Mouse (Mus musculus) testis, adult 2 months (tissue): ENCODE data around the gene Cdh23. TPM values are rescaled to one million over a fixed set of nuclear protein-coding genes. Genes with fewer than 3 reads are reported as not detected.

Source experiments
- H3K27ac ChIP-seq: fragments of 200-500 bp; 2 replicates; pipeline ENCODE4 v1.5.1; 2012; ENCODE audit warnings: low read depth, low read length; ENCODE audit not compliant: control insufficient read depth, insufficient read depth
- H3K27me3 ChIP-seq: fragments of 200-500 bp; 2 replicates; pipeline ENCODE4 v1.6.1; 2012; ENCODE audit warnings: mild to moderate bottlenecking, low read length, moderate library complexity; ENCODE audit not compliant: control insufficient read depth, insufficient read depth
- H3K36me3 ChIP-seq: fragments of 200-500 bp; 2 replicates; pipeline ENCODE4 v1.6.1; 2012; ENCODE audit warnings: mild to moderate bottlenecking, low read length; ENCODE audit not compliant: control insufficient read depth, insufficient read depth
- H3K4me1 ChIP-seq: fragments of 200-500 bp; 2 replicates; pipeline ENCODE4 v1.6.1; 2012; ENCODE audit warnings: low read length; ENCODE audit not compliant: control insufficient read depth, insufficient read depth
- H3K4me3 ChIP-seq: fragments of 200-500 bp; 2 replicates; pipeline ENCODE4 v1.5.1; 2012; ENCODE audit warnings: low read depth, mild to moderate bottlenecking, low read length, moderate library complexity, mixed read lengths; ENCODE audit not compliant: control insufficient read depth
- CTCF ChIP-seq: fragments of 200-500 bp; IDR thresholded peaks from 2 replicates; pipeline ENCODE4 v1.5.1; 2012; ENCODE audit warnings: low read depth, mild to moderate bottlenecking, inconsistent platforms, low read length, moderate library complexity; ENCODE audit not compliant: control insufficient read depth, insufficient read depth, insufficient replicate concordance
- POLR2A ChIP-seq: fragments of 200-500 bp; IDR thresholded peaks from 2 replicates; pipeline ENCODE4 v1.6.1; 2012; ENCODE audit warnings: low read depth, mild to moderate bottlenecking, inconsistent platforms, low read length, moderate library complexity; ENCODE audit not compliant: control insufficient read depth
- polyA plus RNA-seq: library from polyadenylated mRNA; depleted of rRNA; stranded (reverse); fragments of >200 nt; gene quantifications from 2 replicates; pipeline ENCODE4 v1.2.3, GENCODE M21; 2012

Gene Cdh23
- polyA plus RNA-seq, 1 experiment, result 34.4 TPM

DNA sequence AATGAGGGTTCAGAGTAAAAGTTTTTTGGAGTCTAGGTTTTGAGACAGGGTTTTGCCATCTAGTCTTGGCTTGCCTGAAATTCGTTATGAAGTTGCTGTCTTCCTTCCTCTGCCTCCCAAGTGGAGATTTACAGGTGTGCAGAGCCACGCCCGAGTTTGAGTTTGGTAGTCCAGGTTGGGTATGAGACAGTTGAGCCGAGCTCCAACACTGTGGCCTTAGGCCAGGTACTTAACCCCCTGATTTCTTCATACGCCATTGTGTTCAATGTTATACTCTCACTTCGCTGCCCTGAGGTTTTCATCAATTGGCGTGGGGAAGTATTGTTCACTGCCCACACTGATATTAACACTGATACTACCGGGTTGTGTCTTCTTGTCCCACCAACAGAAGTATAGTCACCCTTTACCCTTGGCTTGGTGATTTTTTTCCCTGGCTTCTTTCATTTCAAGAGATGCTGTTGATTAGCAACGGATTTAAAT is 414.7 kb downstream of the Cdh23 start:
- no peak overlapping the region for H3K4me3 ChIP-seq
- peaks cover 5% of the 10 kb centered on the region for H3K4me1 ChIP-seq

DNA sequence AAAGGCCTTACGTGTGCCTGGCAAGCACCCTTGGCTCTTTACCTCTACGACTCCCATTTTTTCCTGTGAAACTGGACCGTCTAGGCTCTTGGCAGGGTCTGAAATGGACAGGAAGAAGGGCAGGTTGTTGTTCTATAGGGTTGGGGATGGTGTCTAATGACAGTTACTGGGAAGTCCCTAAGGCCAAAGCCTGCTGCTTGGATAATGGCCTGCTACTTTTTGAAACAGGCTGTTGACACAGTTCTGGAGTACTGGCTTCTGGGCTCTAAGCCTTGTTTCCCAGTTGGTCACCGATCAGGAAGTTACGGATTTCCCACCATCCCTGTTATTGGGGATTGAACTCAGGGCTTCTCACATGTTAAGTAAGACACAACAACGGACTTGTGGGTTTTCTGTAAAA is 415.9 kb downstream of the Cdh23 start:
- Histone ChIP-seq H3K36me3 (no peaks in the 10 kb centered on the region), H3K27me3 (no peaks in the 10 kb centered on the region), H3K27ac (no peak overlapping the region), H3K4me3 (no peak overlapping the region), H3K4me1 (peaks cover 5% of the 10 kb centered on the region; the same call in 1 of the 2 replicates)
- TF ChIP-seq CTCF (no peak), POLR2A (no peak)

More for the DNA sequence above, 414.7 kb downstream of the Cdh23 start:
- Histone ChIP-seq H3K27ac (no peak overlapping the region), H3K27me3 (no peaks in the 10 kb centered on the region), H3K36me3 (no peaks in the 10 kb centered on the region)
- no peak for TF ChIP-seq POLR2A
- no peak for TF ChIP-seq CTCF

DNA sequence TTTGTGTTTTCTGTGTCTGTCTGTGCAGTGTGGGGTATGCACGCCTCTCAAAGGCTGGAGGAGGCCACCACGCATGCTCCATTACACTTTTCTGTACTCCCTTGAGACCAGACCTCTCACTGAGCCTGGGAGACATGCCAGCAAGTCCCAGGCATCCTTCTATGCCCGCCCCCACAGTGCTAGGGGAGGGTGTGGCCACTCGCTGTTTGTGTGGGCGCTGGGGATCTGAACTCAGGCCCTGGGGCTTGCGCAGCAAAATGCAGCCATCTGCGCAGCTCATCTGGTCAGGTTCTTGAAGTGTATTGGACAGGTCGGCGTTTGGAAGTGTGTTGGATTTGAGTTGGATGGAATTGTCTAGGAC is 416.4 kb downstream of the Cdh23 start:
- Histone ChIP-seq H3K4me1 (0 out of 2 replicates have a peak, but pooled peaks cover 2% of the 10 kb centered on the region), H3K27me3 (no peaks in the 10 kb centered on the region), H3K4me3 (no peak overlapping the region), H3K27ac (no peak overlapping the region), H3K36me3 (no peaks in the 10 kb centered on the region)
- TF ChIP-seq POLR2A (no peak), CTCF (no peak)

DNA sequence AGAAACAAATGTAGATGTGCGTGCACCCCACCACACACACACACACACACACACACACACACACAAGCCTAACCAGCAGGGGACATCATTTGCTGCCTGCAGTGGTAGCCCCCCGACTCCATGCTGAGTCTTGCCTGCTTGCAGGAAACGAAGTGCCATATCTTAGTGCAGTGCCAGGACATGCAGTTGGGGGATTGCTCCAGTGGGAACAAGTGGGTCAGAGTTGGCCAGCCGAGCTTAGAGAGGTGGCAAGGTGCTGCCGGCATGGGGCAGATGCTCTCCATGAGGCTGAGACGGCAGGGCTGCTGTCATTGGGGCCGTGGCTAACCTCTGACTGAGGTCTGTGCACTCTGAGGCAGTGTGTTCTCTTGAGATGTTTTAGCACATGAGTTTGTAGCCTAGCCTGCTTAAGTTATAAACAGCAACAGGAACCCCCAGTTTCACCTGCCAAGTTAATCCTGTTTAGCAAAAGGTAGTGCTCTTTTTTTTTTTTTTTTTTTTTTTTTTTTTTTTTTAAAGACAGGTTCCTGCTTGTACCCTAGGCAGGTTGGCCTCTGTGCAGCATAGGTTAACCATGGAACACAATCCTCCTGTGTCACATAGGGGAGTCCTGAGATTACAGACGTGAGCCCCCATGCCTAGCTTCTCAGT is 416.9 kb downstream of the Cdh23 start:
- 0 out of 2 replicates have a peak, but pooled peaks cover 2% of the 10 kb centered on the region for H3K4me1 ChIP-seq
- H3K36me3 ChIP-seq, result no peaks in the 10 kb centered on the region
- H3K4me3 ChIP-seq, result no peak overlapping the region
- no peak for TF ChIP-seq CTCF
- TF ChIP-seq POLR2A, result no peak
- peak overlapping the region; percentile 19; the same call in 1 of the 2 replicates for H3K27ac ChIP-seq
- H3K27me3 ChIP-seq, result no peaks in the 10 kb centered on the region

DNA sequence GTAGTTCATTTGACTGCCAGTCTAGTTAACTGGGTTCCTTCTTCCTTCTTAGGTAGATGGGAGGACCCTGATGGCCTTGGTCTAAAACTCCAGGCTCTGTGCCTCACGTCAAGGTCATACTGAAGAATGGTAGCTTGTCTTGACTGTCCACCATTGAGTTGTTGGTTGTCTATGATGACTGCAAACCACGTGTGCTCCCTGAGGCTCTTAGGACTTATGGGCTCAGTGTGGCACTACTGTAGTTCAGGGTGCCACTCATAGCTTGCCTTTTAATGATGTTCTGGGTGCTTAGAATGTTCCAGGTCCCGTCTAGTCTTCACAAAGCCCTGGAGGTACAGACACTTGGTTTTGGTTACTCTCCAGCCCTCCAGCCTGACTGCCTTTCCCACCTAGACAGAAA is 417.5 kb downstream of the Cdh23 start:
- Histone ChIP-seq H3K4me3 (no peak overlapping the region), H3K27ac (peak overlapping the region; percentile 19; the same call in 1 of the 2 replicates), H3K36me3 (no peaks in the 10 kb centered on the region), H3K4me1 (0 out of 2 replicates have a peak, but pooled peaks cover 2% of the 10 kb centered on the region), H3K27me3 (no peaks in the 10 kb centered on the region)
- TF ChIP-seq CTCF (no peak), POLR2A (no peak)

DNA sequence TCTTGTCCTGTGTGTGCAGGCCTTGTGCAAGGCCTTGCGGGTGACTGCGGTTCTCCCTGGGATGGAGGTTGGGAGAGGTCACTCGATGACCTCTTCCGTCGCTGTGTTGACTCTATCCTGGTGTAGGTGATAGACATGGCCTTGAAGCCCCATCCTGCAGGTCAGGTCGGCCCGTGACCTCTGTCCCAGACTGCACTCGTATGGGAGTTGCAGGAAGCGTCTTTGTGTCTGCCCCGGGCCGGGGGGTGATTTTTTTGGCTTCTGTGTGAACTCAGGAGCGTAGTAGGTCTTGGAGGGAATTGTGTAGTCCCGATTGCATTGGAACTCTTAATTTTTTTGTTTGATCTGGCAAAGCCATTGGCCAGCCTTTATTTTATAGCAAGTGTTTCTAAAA is 418.3 kb downstream of the Cdh23 start:
- Histone ChIP-seq H3K27ac (peak overlapping the region; percentile 84), H3K4me1 (0 out of 2 replicates have a peak, but pooled peaks cover 2% of the 10 kb centered on the region), H3K36me3 (no peaks in the 10 kb centered on the region)

DNA sequence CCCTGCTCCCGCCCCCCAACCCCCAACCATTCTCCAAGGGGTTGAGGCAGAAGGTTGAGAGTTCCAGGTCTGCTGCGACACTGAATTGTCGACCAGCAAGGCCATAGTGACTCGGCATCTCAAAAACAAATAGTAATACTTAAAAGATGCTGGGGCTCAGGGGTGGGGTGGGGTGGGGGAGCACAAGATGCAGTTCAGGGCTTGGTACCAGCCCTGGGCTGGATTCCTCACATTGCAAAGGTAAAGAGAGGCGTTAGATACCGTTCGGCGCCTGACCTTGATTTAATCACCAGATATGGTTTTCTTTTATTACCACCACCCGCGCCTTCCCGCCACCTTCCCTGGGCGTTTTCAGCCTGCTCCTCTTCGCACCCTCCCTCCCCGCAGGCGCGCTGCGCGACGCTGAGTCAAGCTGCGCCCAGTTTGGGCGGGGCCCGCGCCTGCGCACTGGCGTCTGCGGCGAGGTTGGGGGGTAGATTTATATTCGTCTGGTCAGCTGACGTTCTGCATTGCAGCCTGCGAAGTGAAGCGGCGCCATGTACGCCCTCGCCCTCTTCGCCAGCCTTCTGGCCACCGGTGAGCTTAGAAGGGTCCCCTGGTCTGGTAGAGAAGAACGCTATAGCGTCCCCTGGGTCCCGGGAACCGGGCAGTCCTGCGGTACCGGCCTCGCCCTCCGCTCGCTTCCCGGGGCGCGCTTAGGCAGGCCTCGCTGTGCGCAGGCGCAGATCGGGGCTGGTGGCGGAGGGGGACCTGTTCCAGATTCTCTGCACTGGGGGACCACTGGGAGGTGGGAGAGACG is 418.9 kb downstream of the Cdh23 start, which contains the start of gene Psap:
Gene Psap (plus strand): TSS at position 421 of the 799 bp plus-strand sequence.
- peak within 1 kb of the TSS; percentile 92 for H3K4me3 ChIP-seq
- TF ChIP-seq CTCF (no peak), POLR2A (peak; percentile 88)
- no peaks in the 10 kb centered on the region for H3K36me3 ChIP-seq
- peak within 1 kb of the TSS; percentile 84 for H3K27ac ChIP-seq
- H3K4me1 ChIP-seq, result 0 out of 2 replicates have a peak, but pooled peaks cover 2% of the 10 kb centered on the region
- H3K27me3 ChIP-seq, result no peaks in the 10 kb centered on the region

More for the DNA sequence above, 418.3 kb downstream of the Cdh23 start:
- H3K27me3 ChIP-seq, result no peaks in the 10 kb centered on the region
- peak overlapping the region; percentile 92 for H3K4me3 ChIP-seq
- no peak for TF ChIP-seq POLR2A
- no peak for TF ChIP-seq CTCF
